Mouse (Mus musculus) C2C12 (cell line): ENCODE results near the gene Casz1.

Experiments used
- CTCF ChIP-seq: IDR thresholded peaks from one replicate; pipeline ENCODE4 v1.5.1; 2011; ENCODE audit not compliant: control insufficient read depth, insufficient read depth, insufficient read length
- MAX ChIP-seq: IDR thresholded peaks from one replicate; pipeline ENCODE4 v1.6.1; 2011; ENCODE audit warnings: mild to moderate bottlenecking, control low read depth
- MYOD1 ChIP-seq: IDR thresholded peaks from one replicate; pipeline ENCODE4 v1.6.1; 2011; ENCODE audit warnings: low read depth; ENCODE audit not compliant: control insufficient read depth, insufficient read length

DNA sequence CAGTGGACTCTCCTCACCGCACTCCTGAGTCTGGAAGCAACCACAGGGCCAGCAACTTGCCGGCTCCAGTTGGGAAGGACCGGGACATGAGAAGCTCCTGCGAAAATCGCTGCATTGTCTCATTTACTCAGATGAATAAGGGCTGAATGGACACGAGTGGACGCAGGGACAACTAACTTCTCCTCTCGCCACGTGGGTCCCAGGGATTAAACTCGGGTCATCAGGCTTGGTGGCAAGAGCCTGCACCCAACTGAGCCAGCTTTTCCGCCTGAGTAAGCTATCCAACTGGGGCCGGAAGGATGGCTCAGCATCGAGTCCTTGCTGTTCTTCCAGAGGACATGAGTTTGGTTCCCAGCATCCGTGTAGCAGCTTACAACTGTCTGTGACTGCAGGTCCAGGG lies 169.2 kb downstream of the Casz1 start:
- no peak for TF ChIP-seq MYOD1
- no peak for TF ChIP-seq CTCF
- no peak for TF ChIP-seq MAX
